Mouse (Mus musculus) ES-Bruce4 (cell line): ENCODE results near the gene Cops4.

Source experiments
- CTCF ChIP-seq: IDR thresholded peaks from one replicate; pipeline ENCODE4 v1.8.1; 2011; ENCODE audit warnings: low read depth, low read length
- EP300 ChIP-seq: IDR thresholded peaks from 2 replicates; pipeline ENCODE4 v1.6.1; 2011; ENCODE audit warnings: low read depth, low read length; ENCODE audit not compliant: insufficient read depth
- POLR2A ChIP-seq: IDR thresholded peaks from one replicate; pipeline ENCODE4 v1.8.1; 2011; ENCODE audit warnings: low read length; ENCODE audit not compliant: insufficient read depth

GRCm38 (mm10) chr5:100476328-100476727 lies 41.8 kb upstream of the Cops4 start:
- peak; percentile 22 for TF ChIP-seq CTCF
- TF ChIP-seq EP300 = no peak
- no peak for TF ChIP-seq POLR2A
